Mouse (Mus musculus): Measurements from ENCODE around the gene Fmod.
A peak's percentile ranks its signal among the peaks of the same experiment; 100 is the strongest.

DNA sequence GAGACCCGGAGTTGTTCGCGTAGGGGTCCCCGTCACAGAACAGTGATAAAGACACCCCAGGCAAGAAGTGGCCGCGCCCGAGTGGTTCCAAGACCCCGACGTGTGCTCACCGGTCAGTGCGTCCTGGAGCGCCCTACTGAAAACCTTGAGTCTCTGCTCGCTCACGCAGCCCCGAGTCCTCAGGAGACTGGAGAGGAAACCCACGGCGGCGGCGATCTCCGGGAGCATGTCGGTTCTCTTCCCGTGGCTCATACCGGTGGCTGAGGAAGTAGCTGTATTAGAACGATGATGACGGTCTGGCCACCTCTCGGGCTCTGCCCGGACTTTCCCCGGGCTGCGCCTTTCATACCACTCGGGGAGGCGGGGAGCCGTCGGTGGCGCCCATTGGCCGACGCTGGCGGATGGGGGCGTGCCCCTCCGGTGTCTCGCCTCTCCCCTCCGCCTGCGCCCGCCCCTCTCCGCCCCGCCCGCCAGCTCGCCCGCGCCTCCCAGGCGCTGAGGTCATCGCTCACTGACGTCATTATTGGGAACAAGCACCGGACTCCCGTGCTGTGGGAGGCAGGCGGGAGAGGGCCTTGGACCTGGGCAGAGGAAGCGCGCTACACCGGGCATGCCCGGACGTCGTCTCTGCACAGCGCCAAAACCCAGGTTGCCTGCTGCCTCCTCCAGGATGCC lies 41.9 kb downstream of the Fmod start, which contains the start of gene Btg2:
- TF ChIP-seq CTCF (IDR thresholded peaks at IDR 0.05) (peak; percentile 27), EP300 (IDR thresholded peaks at IDR 0.05) (no peak)
